Mouse (Mus musculus) liver, postnatal 0 days (tissue): ENCODE data around the gene Zfp148.

Source experiments
- CTCF ChIP-seq: sonication (generic); IDR thresholded peaks from 2 replicates; pipeline ENCODE4 v1.5.1; 2016; ENCODE audit warnings: antibody characterized with exemption, low read depth
- EP300 ChIP-seq: IDR thresholded peaks from 2 replicates; pipeline ENCODE4 v1.6.1; 2016; ENCODE audit warnings: antibody characterized with exemption, low read depth, mild to moderate bottlenecking

DNA sequence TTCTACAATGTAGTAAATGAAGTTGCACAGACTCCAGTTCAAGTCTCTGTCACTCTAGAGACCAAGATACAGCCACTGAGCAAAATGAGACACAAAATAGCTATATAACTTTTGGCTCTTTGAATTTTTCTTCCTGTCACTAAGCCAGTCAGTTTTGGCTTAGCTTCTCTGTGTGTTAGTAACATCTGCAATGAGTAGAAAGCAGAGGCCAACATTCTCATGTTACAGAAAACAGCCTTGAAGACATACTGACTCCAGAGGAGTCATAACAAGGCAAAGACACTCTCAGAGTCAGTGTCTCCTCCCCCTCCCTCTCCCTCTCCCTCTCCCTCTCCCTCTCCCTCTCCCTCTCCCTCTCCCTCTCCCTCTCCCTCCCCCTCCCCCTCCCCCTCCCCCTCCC, 89.3 kb downstream of the Zfp148 start:
- TF ChIP-seq CTCF (no peak), EP300 (no peak)
